Mouse (Mus musculus): Measurements from ENCODE around the gene Meioc.

Meioc gene

GRCm38 (mm10) chr11:102663416-102663815 lies at the start of gene Meioc:
Gene Meioc (plus strand): TSS chr11:102663716.
- DNase-seq = no peak

DNA sequence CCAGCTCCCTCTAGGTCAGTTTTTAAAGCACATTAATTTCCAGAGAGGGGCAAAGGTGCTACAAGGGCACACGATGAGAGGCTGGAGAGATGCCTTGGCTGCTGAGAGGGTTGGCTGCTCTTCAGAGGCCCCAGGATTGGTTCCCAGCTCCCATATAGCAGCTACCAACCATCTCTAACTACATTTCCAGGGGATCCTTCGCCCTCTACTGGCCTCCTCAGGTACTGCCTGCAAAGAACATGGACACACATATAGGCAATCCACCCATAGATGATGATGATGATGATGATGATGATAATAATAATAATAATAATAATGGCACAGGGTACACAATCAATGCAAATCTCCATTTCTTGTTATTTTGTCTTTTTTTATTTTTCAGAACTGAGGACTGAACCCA lies 44.1 kb upstream of the Meioc start:
- no peak for DNase-seq

- no peak for DNase-seq
Observed at GRCm38 (mm10) chr11:102623876-102624789, 39.4 kb upstream of the Meioc start.

DNA sequence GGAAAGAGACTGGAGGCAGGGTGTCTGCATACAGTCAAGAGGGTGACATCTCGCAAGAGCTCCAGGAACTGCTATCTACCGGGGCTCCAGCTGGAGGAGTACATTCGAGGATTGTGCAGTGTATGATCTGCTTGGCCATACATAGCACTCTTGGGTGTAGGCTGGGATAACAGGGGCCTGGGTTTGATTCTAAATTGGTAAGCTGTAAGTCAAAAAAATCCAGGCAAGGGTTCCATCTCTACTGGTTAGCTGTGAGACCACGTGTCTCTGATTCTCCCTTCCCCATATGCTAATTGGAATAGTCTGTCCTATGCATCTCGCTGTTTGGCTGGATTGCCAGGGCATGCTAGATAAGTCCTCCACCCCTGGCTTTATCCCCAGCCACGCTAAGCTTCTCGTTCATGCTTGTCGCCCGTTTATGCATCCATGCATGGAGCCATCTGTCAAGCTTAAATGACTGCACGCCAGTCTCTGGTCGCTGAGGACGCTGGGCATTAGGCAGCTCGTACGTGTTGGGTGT lies 38.6 kb upstream of the Meioc start:
- DNase-seq = no peak

DNA sequence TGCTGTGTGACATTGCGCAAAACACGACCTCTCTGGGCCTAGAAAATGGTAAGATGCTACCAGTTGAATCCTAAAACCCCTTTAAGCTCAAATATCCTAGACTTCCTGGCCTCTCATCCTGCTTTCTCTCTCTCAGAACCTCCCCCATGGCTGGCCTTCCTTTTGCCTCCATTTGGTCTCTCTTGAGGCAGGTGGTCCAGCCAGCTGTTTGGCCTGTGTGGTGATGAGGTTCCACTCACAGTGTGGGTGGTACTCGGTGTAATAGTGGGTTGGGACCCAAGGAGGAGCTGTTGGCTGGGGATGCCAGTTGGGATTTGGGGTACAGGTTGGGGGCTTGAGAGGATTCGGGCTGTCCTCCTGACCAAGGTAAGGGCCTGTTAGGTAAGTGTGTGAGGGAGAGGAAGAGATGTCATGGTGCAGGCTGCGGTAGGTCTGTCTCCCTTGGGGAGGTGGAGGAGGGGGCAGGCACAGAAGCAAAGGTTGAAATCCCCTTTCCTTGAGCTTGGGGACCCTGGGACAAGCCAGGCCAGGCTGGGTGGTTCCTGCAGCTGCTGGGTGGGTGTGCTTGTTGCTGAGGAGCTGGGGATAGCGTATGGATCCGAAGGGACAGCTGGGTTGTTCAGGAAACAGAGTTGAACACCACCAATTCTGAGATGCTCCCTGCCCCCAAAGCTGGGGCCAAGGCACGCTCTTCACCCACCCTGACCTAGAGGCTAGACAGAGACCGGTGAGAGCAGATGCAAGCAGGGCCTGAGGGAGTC lies 36.2 kb upstream of the Meioc start:
- no peak for DNase-seq

DNA sequence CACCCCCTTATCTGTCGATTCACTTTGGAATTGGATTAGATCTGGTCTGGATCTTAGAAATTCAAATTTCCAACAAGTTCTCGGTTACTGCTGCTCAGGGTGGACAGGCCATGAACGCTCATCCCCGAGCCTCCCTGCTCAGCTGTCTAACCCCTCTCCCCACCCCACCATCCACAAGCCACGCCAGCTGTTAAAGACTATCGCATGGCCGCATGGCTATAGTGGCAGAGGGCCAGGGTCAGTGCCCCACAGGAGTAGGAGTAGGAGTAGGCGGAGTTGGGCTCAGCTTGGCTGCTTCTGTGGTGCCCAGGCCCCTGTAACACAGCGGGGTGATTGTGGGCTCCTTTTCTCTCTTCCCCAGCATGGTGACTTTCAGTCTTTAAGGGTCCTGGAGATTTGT lies 35.0 kb upstream of the Meioc start:
- DNase-seq = no peak

DNA sequence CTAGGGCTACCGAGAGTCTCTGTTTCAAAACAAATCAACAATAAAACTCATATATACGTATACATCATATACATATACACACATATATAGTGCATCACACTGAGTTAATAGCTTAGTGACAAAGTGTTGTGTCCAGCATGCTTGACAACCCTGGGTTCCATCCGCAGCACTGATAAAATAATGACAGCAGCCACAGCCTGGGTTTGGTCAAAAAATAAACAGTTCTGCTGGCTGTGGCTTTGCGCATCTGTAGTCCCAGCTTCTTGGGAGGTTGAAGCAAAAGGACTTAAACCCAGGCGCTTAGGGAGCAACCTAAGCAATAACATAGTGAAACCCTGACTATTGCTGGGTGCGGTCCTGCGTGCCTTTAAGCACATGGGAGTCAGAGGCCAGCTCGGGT lies 34.1 kb upstream of the Meioc start:
- DNase-seq = no peak

DNA sequence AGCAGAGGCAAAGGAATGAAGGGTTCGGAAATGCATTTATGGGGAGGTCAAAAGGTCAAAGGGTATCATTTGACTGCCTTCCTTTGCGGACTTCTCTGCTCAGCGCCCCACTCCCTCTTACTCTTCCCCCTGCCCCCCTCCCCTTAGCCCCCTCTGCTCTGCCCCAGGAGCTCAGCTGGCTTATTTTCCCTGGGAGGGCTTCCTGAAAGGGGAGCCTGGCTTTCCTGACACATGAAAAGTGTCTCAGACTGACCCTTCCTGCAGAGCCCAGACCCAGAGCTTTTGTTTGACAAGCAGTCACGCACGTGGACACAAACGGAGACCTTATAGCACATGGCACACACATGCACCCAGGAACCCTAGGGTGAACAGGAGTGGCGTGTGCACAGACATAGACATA lies 32.8 kb upstream of the Meioc start:
- DNase-seq = no peak

DNA sequence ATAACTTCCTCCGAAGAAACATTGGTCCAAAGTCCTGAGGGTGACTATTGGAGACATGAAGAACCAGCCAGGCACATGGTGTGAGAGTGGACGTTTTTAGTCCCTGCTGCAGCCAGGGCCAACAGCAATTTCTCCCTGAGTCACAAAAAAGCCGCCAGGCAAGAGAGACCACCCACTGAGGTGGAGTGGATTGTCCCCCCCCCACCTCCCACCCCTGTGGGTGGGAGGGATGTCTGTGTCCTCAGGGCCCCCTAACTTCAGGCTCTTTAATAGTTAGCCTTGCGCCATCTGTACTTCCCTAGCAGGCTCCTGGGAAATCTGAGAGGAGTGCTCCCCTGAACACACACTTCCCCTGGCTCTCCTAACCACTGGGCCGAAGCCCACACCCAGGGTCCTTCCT lies 32.3 kb upstream of the Meioc start:
- no peak for DNase-seq

DNA sequence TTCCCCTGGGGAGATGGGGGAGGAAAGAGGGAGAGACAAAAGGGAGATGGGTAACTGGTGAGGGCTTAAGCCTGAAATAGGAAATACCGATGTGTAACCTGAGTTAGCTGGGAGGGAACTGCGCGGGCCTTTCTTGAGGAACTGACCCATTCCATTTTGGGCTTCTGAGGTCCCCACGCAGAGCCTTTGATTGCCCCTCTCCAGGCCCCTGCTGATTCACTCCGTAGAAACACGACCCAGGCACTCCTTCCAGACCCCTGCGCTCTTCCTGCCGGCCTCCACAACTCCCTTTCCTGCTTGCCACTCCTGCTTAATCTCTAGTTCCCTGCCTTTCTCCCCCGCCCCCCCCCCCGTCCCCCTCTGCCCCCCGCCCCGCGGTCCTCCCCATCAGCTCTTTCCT lies 30.8 kb upstream of the Meioc start:
- no peak for DNase-seq

- DNase-seq = no peak
Observed at GRCm38 (mm10) chr11:102633379-102633778, 30.1 kb upstream of the Meioc start.

- peak; percentile 9 for DNase-seq
Observed at GRCm38 (mm10) chr11:102636887-102637286, 26.6 kb upstream of the Meioc start.

GRCm38 (mm10) chr11:102643891-102644382 lies 19.6 kb upstream of the Meioc start:
- DNase-seq = no peak

DNA sequence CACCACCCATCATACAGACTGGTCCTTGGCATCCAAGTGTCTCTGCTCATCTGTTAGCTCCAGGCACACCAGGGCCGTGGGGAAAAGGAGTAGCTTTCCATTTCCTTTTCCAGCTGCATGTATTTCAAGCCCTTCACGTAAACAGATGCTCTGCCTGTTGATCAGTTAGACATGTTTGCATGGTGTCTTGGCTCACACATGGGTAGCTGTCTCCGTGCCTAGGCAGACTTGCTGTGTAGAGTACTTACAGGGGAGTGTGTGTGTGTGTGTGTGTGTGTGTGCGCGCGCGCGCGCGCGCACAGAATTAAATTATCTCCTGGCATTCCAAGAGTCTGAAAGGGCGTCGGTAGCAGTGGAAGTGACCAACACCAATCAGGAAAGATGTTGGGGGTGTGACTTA lies 17.3 kb upstream of the Meioc start:
- DNase-seq = no peak

- DNase-seq = no peak
Observed at GRCm38 (mm10) chr11:102647885-102648284, 15.6 kb upstream of the Meioc start.

DNA sequence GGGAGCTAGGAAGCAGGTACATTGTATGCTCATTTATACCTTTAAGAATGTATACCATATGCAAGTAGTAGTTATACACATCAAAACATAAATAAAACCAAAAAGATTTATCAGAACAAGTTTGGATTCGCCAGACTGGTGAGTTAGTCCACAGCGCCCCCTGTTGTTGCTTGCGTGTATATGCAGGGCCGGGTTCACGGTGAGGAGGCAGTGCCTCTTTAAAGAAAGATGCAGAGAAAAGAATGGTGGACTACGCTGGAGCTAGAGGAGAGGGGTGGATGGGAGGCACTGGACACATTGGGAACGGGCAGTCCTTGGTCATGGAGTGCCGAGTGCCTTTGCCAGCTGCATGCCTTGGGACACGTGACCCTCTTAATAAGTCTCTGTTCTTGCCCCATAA lies 12.1 kb upstream of the Meioc start:
- peak; percentile 22 for DNase-seq

DNA sequence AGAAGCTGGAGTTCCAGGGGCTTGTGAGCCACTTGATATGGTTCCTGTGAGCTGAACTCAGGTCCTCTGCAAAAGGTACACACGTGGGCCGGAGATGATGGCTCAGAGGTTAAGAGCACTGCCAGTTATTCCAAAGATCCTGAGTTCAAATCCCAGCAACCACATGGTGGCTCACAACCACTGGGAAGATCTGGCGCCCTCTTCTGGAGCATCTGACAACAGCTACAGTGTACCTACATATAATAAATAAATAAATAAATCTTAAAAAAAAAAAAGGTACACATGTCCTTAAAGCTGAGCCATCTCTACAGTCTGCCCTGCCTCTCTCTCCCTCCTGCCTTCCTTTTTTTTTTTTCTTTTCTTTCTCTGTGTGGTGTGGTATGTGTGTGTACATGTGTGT lies 10.7 kb upstream of the Meioc start:
- DNase-seq = no peak

GRCm38 (mm10) chr11:102655888-102656287 lies 7.6 kb upstream of the Meioc start:
- no peak for DNase-seq

DNA sequence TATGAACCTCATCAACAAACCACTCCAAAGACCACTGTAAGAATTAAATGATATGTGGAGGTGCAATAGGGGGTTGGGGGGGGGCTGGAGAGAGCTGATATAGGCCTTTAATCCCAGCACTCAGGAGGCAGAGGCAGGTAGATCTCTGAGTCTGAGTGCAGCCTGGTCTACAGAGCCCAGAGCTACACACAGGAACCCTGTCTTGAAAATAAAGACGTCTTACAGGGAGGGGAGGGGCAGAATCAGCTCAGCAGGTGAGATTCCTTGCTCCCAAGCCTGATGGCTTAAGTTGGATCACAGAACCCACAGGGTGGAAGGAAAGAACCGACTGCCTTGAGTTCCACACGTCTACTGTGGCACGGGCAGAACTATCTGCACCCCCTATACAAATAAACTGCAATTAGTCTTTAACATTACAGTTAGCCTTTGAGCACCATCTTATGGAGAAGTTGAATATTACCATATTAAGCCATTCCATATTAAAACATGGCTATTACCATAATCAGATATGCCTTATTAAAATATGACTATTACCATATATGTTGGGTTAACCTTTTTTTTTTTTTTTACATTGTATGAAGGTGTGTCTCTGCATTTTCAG lies 7.1 kb upstream of the Meioc start:
- no peak for DNase-seq

DNA sequence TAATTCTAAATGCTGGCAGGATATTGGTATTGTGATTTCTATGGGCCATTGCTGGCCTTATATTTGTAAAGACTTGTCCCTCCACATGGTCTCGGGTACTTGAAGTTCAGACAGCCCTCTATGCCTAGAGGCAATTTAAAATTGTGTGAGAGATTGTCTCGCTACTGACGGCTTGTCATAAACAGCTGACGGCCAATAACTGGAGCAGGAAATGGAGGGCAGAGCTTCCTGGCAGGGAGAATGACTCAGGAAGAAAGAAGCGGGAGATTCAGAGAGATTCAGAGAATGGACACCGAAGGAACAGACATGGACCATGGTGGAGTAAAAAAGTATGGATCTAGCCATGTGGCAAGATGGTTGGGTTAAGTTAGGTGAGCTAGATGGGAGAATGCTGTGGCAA lies 6.6 kb upstream of the Meioc start:
- DNase-seq = no peak

- DNase-seq = no peak
Observed at GRCm38 (mm10) chr11:102665151-102665550, 1.6 kb downstream of the Meioc start.

- no peak for DNase-seq
Observed at GRCm38 (mm10) chr11:102665637-102666435, 2.3 kb downstream of the Meioc start.
